Mouse (Mus musculus) midbrain, embryonic 10.5 days (tissue): ENCODE measurements around the gene Rarb. TPM values are rescaled to one million over a fixed set of nuclear protein-coding genes. Genes with fewer than 3 reads are reported as not detected.

ENCODE experiments used
- DNase-seq: peaks from one replicate; pipeline ENCODE4 v3.0.0-alpha.2; 2017; ENCODE audit warnings: low spot score
- H3K27ac ChIP-seq: fragments of 300-500 bp; sonication (generic); replicated peaks from 2 replicates; pipeline ENCODE4 v1.5.1; 2016; ENCODE audit warnings: mild to moderate bottlenecking
- H3K27me3 ChIP-seq: fragments of 300-500 bp; sonication (generic); 2 replicates; pipeline ENCODE4 v1.6.1; 2016; ENCODE audit warnings: low read depth, mild to moderate bottlenecking; ENCODE audit not compliant: poor library complexity, severe bottlenecking
- H3K36me3 ChIP-seq: fragments of 300-500 bp; sonication (generic); 2 replicates; pipeline ENCODE4 v1.6.1; 2016; ENCODE audit warnings: mild to moderate bottlenecking, moderate library complexity
- H3K4me1 ChIP-seq: fragments of 300-500 bp; sonication (generic); 2 replicates; pipeline ENCODE4 v1.6.1; 2016
- H3K4me3 ChIP-seq: fragments of 300-500 bp; sonication (generic); 2 replicates; pipeline ENCODE4 v1.5.1; 2016; ENCODE audit warnings: mild to moderate bottlenecking, moderate library complexity
- H3K9me3 ChIP-seq: fragments of 300-500 bp; sonication (generic); replicated peaks from 2 replicates; pipeline ENCODE4 v1.6.1; 2016; ENCODE audit warnings: mild to moderate bottlenecking
- WGBS: fragments of 180-500 bp; shearing (Covaris S2); methylation state at CpG from one replicate; pipeline ENCODE4 v1.1.7; 2016; 5-methylcytosine and 5-hydroxymethylcytosine counted together
- polyA plus RNA-seq: library from polyadenylated mRNA; unstranded; fragments of >200 nt; fragmentation: Nextera tagmentation; extraction: Ambion mirVana; gene quantifications from 2 replicates; pipeline ENCODE4 v1.2.1, GENCODE M21; 2016

Gene Rarb
- polyA plus RNA-seq, 1 experiment from 2014 or later = 10.7 TPM

DNA sequence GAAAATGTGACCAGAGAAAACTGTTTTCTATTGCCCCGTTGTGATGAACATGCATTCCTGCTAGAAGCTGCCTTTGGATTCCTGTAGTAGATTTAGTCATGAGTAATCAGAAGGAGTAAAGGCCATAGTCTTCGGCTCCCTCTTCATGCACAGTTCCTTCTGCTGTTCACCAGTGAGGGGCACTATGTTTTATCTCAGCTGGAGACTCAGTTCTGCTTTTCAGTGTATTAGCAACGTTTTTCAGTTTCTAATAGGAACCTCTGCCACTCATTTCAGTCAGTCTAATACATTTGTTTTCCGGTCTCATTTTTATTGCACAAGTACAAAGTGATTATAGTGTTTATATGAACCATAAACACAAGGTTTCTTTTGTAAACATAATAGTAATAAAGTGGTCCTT lies 391.4 kb downstream of the Rarb start:
- Histone ChIP-seq H3K36me3 (peaks cover 97% of the 10 kb centered on the region), H3K4me1 (no peaks in the 10 kb centered on the region), H3K4me3 (no peak overlapping the region), H3K27ac (no peak overlapping the region), H3K9me3 (no peaks in the 10 kb centered on the region), H3K27me3 (no peaks in the 10 kb centered on the region)
- no peak for DNase-seq
- WGBS = 86% methylated on average over 4 of the region's 4 CpGs

DNA sequence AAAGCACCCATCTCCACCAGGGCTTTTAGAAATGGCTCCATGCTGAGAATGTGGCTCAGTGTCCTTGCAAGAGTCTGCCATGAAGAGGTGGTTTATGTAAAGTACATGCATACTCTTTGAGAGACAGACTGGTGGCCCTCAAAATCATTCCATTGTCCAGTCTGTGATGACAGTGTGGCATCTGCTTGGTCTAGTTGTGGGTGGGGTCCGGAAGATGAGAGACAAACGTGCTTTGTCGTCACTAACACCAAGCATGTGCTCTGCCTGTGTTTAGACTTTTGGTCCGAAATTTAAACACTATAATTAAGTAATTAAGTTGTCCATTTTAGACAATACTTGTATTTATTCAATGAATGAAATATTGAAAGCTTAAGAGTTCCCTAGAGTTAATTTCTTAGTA lies 404.8 kb downstream of the Rarb start:
- no peaks in the 10 kb centered on the region for H3K9me3 ChIP-seq
- WGBS = 88% methylated on average over 4 of the region's 4 CpGs
- H3K4me1 ChIP-seq = no peaks in the 10 kb centered on the region
- H3K4me3 ChIP-seq = no peak overlapping the region
- H3K36me3 ChIP-seq = peaks cover 79% of the 10 kb centered on the region
- no peaks in the 10 kb centered on the region for H3K27me3 ChIP-seq
- H3K27ac ChIP-seq = no peak overlapping the region
- no peak for DNase-seq

DNA sequence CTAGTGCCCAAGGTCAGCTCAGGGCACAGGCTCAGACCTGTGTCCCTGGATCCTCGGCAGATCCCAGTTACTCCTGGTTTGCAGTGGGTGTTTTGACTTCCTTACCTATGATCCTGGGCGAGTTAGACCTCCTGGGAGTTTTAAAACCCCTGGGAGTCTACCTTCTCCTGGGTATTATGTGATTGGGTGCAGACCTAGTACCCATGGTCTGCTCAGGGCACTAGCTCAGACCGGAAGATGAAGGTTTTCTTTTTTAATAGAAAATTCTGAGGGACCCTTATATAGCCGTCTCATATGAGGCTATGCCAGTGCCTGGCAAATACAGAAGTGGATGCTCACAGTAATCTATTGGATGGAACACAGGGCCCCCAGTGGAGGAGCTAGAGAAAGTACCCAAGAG lies 413.8 kb downstream of the Rarb start:
- H3K27ac ChIP-seq = no peak overlapping the region
- no peaks in the 10 kb centered on the region for H3K27me3 ChIP-seq
- WGBS = 91% methylated on average over 4 of the region's 4 CpGs
- no peaks in the 10 kb centered on the region for H3K4me1 ChIP-seq
- peaks cover 80% of the 10 kb centered on the region for H3K36me3 ChIP-seq
- H3K9me3 ChIP-seq = no peaks in the 10 kb centered on the region
- DNase-seq = no peak
- H3K4me3 ChIP-seq = no peak overlapping the region

DNA sequence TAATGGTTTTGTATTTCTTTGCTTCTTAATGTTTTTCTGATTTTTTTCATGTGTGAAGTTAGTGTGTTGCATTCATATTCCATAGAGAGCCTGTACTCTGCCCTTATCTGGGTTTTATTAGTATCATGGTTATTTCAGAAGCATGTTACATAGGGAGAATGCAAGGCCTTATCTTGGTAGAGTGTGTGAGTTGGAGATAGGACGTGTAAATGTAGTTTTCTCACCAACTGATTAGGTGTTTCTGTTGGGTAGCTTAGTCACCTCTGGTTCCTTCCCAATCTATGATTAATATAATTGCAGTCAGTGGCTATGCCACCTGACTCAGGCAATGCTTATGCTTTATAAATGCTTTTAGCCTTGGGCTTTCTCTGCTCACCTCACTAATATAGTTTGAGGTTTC lies 434.2 kb downstream of the Rarb start:
- no peak overlapping the region for H3K27ac ChIP-seq
- peaks cover 6% of the 10 kb centered on the region for H3K4me1 ChIP-seq
- 81% methylated on average over 1 of the region's 1 CpGs for WGBS
- no peaks in the 10 kb centered on the region for H3K27me3 ChIP-seq
- DNase-seq = no peak
- H3K9me3 ChIP-seq = no peaks in the 10 kb centered on the region
- no peak overlapping the region for H3K4me3 ChIP-seq
- H3K36me3 ChIP-seq = peaks cover 30% of the 10 kb centered on the region
